Mouse (Mus musculus): ENCODE measurements around the gene Mien1.
A peak's percentile ranks its signal among the peaks of the same experiment; 100 is the strongest.

Mien1 gene

GRCm38 (mm10) chr11:98459860-98460259 is 21.1 kb upstream of the Mien1 start:
- DNase-seq (ENCODE audit: low spot score): no peak

GRCm38 (mm10) chr11:98459071-98459741 is 20.4 kb upstream of the Mien1 start:
- no peak for DNase-seq (ENCODE audit: low spot score)

GRCm38 (mm10) chr11:98458121-98458990 is 19.6 kb upstream of the Mien1 start:
- DNase-seq (ENCODE audit: low spot score): no peak

GRCm38 (mm10) chr11:98457367-98458120 is 18.8 kb upstream of the Mien1 start:
- peak; percentile 84 for DNase-seq (ENCODE audit: low spot score)

- DNase-seq (ENCODE audit: low spot score): no peak
Observed at GRCm38 (mm10) chr11:98456945-98457344, 18.2 kb upstream of the Mien1 start.

GRCm38 (mm10) chr11:98456545-98456944 is 17.8 kb upstream of the Mien1 start:
- DNase-seq (ENCODE audit: low spot score): no peak

GRCm38 (mm10) chr11:98455484-98455883 is 16.7 kb upstream of the Mien1 start:
- DNase-seq (ENCODE audit: low spot score): no peak

- DNase-seq (ENCODE audit: low spot score): no peak
Observed at GRCm38 (mm10) chr11:98449921-98450771, 11.4 kb upstream of the Mien1 start.

GRCm38 (mm10) chr11:98449419-98449818 is 10.6 kb upstream of the Mien1 start:
- DNase-seq (ENCODE audit: low spot score): no peak

- no peak for DNase-seq (ENCODE audit: low spot score)
Observed at GRCm38 (mm10) chr11:98448191-98448790, 9.5 kb upstream of the Mien1 start.

GRCm38 (mm10) chr11:98447475-98447834 is 8.7 kb upstream of the Mien1 start:
- DNase-seq (ENCODE audit: low spot score): no peak

- no peak for DNase-seq (ENCODE audit: low spot score)
Observed at GRCm38 (mm10) chr11:98446562-98447474, 8.0 kb upstream of the Mien1 start.

- DNase-seq (ENCODE audit: low spot score): no peak
Observed at GRCm38 (mm10) chr11:98446213-98446561, 7.4 kb upstream of the Mien1 start, which contains the start of gene Grb7. Gene Grb7 (plus strand): TSS chr11:98446394.

- no peak for DNase-seq (ENCODE audit: low spot score)
Observed at GRCm38 (mm10) chr11:98445679-98446078, 6.9 kb upstream of the Mien1 start.

GRCm38 (mm10) chr11:98445238-98445637 is 6.4 kb upstream of the Mien1 start:
- no peak for DNase-seq (ENCODE audit: low spot score)

- no peak for DNase-seq (ENCODE audit: low spot score)
Observed at GRCm38 (mm10) chr11:98443688-98444087, 4.9 kb upstream of the Mien1 start.

- no peak for DNase-seq (ENCODE audit: low spot score)
Observed at GRCm38 (mm10) chr11:98437441-98437840, 1.4 kb downstream of the Mien1 start.

GRCm38 (mm10) chr11:98435723-98436122 is 3.1 kb downstream of the Mien1 start:
- DNase-seq (ENCODE audit: low spot score): no peak

GRCm38 (mm10) chr11:98431743-98432502 is 6.9 kb downstream of the Mien1 start:
- no peak for DNase-seq (ENCODE audit: low spot score)

GRCm38 (mm10) chr11:98428436-98428835 is 10.4 kb downstream of the Mien1 start:
- no peak for DNase-seq (ENCODE audit: low spot score)
